Mouse (Mus musculus) ES-Bruce4 (cell line): ENCODE results near the gene Ltb. TPM values are rescaled to one million over a fixed set of nuclear protein-coding genes. Genes with fewer than 3 reads are reported as not detected.

Experiments used
- H3K27ac ChIP-seq: 2 replicates; pipeline ENCODE4 v1.5.1; 2012; ENCODE audit warnings: low read length, inconsistent platforms; ENCODE audit not compliant: insufficient read depth
- H3K27me3 ChIP-seq: 2 replicates; pipeline ENCODE4 v1.6.1; 2012; ENCODE audit warnings: mild to moderate bottlenecking, low read length, inconsistent platforms; ENCODE audit not compliant: control insufficient read depth, poor library complexity, insufficient read depth, severe bottlenecking
- H3K36me3 ChIP-seq: 2 replicates; pipeline ENCODE4 v1.6.1; 2012; ENCODE audit warnings: inconsistent platforms, mild to moderate bottlenecking, low read length, moderate library complexity; ENCODE audit not compliant: control insufficient read depth, poor library complexity, insufficient read depth, severe bottlenecking
- H3K4me1 ChIP-seq: one replicate; pipeline ENCODE4 v1.8.1; 2011; ENCODE audit warnings: low read length; ENCODE audit not compliant: control insufficient read depth, insufficient read depth
- H3K4me3 ChIP-seq: 2 replicates; pipeline ENCODE4 v1.5.1; 2011; ENCODE audit warnings: low read depth, mild to moderate bottlenecking, low read length
- H3K9ac ChIP-seq: 2 replicates; pipeline ENCODE4 v1.6.1; 2012; ENCODE audit warnings: low read depth, mild to moderate bottlenecking, inconsistent platforms; ENCODE audit not compliant: poor library complexity, severe bottlenecking
- H3K9me3 ChIP-seq: replicated peaks from 2 replicates; pipeline ENCODE4 v1.6.1; 2012; ENCODE audit warnings: mild to moderate bottlenecking, low read length, inconsistent platforms; ENCODE audit not compliant: control insufficient read depth, poor library complexity, insufficient read depth, severe bottlenecking
- CTCF ChIP-seq: IDR thresholded peaks from one replicate; pipeline ENCODE4 v1.8.1; 2011; ENCODE audit warnings: low read depth, low read length
- EP300 ChIP-seq: IDR thresholded peaks from 2 replicates; pipeline ENCODE4 v1.6.1; 2011; ENCODE audit warnings: low read depth, low read length; ENCODE audit not compliant: insufficient read depth
- POLR2A ChIP-seq: IDR thresholded peaks from one replicate; pipeline ENCODE4 v1.8.1; 2011; ENCODE audit warnings: low read length; ENCODE audit not compliant: insufficient read depth
- polyA plus RNA-seq: library from polyadenylated mRNA; stranded (reverse); fragments of >200 nt; gene quantifications from 2 replicates; pipeline ENCODE4 v1.2.4, GENCODE M21; 2011; ENCODE audit warnings: low read depth; ENCODE audit not compliant: missing spikeins, insufficient read depth, insufficient read length

The Ltb gene
- polyA plus RNA-seq, 1 experiment: 10.7 TPM

DNA sequence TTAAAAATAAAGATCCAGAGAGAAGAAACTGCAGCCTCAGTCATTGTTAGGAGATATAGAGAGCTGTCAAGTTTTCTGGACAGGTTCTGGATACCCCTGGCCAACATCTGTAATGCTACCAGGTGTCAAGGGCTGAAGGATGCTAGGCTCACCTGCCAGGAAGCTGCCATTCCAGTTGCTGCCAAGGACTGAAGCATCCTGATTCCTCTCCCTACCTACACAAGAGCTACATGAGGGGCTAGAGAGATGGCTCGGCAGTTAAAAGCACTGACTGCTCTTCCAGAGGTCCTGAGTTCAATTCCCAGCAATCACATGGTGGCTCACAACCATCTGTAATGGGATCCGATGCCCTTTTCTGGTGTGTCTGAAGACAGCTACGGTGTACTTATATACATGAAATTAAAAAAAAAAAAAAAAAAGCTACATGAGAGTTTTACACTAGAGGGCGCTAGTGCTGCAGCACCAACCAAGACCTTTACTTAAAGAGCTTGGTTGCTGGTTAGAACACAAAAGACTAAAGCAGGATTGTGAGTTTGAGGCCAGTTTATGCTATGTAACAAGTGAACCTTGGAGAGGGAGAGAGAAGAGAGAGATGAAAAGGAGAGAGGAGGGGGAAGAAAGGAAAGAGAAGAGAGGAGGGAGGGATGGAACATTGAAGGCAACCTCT lies 25.6 kb upstream of the Ltb start:
- Histone ChIP-seq H3K9me3 (no peaks in the 10 kb centered on the region), H3K4me3 (no peak overlapping the region), H3K36me3 (no peaks in the 10 kb centered on the region), H3K9ac (no peak overlapping the region), H3K27me3 (no peaks in the 10 kb centered on the region), H3K27ac (no peak overlapping the region), H3K4me1 (no peaks in the 10 kb centered on the region)
- no peak for TF ChIP-seq CTCF
- TF ChIP-seq EP300: no peak
- TF ChIP-seq POLR2A: no peak

DNA sequence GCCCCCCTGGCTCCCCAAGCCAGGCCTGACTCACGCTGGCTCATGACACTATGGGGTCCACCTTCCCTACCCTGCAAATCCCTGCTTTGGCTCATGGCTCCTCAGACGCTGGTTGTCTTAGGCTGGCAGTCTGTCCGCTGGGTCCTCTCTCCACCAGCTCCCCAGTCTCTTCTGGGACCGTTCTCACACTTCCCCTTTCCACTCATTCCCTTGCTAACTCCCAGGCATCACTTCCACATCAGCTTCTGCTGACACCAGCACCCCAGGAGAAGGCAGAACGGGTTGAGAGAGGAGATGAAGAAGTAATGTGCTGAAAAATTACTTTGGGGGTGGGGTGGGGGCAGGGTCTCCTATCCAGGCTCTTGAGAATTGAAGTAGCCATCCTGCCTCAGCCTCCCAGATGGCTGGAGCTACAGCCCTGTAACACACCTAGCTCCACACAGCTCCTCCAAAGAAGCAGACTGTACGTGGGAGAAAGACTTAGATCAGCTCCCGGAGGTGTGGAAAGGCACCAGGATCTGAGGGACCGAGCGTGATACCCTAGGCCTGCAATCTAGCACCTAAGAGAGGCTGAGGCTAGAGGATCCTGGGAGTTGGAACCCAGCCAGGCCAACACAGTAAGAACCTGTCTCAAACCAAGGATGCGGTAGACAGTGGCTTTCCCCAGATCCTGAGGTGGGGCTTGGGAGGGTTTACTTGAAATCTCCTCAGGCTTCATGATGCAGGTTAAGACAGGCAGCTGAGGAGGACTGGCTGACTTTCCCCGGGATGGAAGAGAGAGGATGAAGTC lies 21.6 kb upstream of the Ltb start:
- no peak overlapping the region for H3K27ac ChIP-seq
- H3K9me3 ChIP-seq: no peaks in the 10 kb centered on the region
- no peaks in the 10 kb centered on the region for H3K36me3 ChIP-seq
- H3K27me3 ChIP-seq: no peaks in the 10 kb centered on the region
- H3K9ac ChIP-seq: no peak overlapping the region
- no peaks in the 10 kb centered on the region for H3K4me1 ChIP-seq
- TF ChIP-seq POLR2A (no peak), CTCF (no peak), EP300 (no peak)
- H3K4me3 ChIP-seq: no peak overlapping the region

DNA sequence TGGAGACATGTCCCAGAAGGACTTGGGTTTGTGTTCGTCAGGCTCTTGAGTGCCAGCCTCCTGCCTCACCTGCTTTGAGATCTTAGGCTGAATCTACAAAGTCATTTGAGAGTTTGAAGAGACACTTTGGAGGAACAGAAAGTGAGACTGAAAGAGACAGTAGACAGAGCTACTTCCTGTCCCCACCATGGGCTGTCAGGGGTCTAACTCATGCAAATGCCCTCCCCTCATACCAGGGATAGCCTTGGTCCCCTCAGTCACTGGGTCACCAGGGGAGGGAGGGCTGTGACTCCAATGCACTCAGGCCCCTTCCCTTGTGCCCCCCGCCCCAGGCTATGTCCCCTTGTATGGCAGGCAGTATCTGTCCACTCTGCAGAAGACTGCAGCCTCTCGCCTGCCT lies 20.9 kb upstream of the Ltb start:
- Histone ChIP-seq H3K4me3 (no peak overlapping the region), H3K27ac (no peak overlapping the region), H3K9ac (no peak overlapping the region), H3K27me3 (no peaks in the 10 kb centered on the region), H3K36me3 (no peaks in the 10 kb centered on the region), H3K4me1 (no peaks in the 10 kb centered on the region), H3K9me3 (no peaks in the 10 kb centered on the region)
- TF ChIP-seq POLR2A: no peak
- TF ChIP-seq CTCF: no peak
- no peak for TF ChIP-seq EP300

DNA sequence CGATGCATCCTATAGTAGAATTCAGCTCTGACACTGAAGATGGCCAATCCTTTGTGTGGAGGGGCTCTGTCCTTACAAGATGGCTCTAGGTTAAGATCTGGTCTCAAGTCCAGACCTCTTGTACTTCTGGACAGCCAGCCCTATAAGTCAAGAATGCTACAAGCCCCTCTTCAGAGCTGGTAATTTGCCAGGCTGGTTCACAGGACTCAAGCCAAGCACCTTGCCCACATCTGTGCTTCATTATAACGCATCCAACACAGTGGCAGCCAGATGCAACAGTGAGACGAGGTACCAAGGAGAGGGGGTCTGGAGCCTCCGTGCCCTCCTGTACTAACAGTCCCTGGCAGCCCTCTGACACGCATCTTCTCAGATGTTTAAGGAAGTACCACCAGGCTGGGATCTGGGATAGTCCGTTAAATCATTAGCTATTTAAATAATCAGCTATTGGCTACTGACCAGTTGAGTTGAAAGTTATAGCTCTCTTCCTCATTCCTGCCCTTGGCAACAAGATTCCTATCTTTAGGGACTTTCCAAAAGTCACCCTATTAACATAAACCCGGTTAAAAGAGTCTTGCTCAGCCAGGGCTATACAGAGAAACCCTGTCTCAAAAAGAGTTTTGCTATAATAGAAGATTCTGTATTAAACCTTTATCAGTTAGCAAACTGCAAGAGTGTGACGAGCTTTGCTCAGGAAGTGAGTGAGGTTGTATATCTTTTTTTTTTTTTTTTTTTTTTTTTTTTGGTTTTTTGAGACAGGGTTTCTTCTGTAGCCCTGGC lies 19.9 kb upstream of the Ltb start:
- TF ChIP-seq CTCF (no peak), EP300 (no peak), POLR2A (no peak)
- no peaks in the 10 kb centered on the region for H3K27me3 ChIP-seq
- no peak overlapping the region for H3K9ac ChIP-seq
- H3K9me3 ChIP-seq: no peaks in the 10 kb centered on the region
- H3K4me1 ChIP-seq: no peaks in the 10 kb centered on the region
- no peak overlapping the region for H3K27ac ChIP-seq
- no peaks in the 10 kb centered on the region for H3K36me3 ChIP-seq
- no peak overlapping the region for H3K4me3 ChIP-seq

DNA sequence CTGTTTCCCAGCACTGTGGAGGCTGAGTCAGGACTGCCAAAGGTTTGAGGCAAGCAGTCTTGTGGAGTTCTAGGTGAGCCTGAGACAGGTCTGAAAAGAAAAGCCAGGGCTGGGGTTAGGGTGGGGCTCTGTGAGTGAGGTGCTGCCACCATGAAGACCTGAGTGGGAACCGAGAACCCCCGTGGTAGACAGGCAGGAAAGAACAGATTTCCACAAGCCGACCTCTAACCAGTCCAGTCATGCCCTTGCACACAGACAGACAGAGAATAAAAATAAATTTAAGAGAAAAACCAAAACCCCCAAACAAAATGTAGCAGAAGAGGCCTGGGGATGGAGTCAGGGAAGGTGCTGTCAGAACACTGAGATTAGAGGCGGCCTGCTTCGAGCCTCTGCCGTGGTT lies 18.9 kb upstream of the Ltb start:
- H3K4me3 ChIP-seq: no peak overlapping the region
- H3K9me3 ChIP-seq: no peaks in the 10 kb centered on the region
- no peak overlapping the region for H3K9ac ChIP-seq
- no peaks in the 10 kb centered on the region for H3K36me3 ChIP-seq
- no peaks in the 10 kb centered on the region for H3K4me1 ChIP-seq
- no peaks in the 10 kb centered on the region for H3K27me3 ChIP-seq
- no peak overlapping the region for H3K27ac ChIP-seq
- TF ChIP-seq EP300 (no peak), POLR2A (no peak), CTCF (no peak)

DNA sequence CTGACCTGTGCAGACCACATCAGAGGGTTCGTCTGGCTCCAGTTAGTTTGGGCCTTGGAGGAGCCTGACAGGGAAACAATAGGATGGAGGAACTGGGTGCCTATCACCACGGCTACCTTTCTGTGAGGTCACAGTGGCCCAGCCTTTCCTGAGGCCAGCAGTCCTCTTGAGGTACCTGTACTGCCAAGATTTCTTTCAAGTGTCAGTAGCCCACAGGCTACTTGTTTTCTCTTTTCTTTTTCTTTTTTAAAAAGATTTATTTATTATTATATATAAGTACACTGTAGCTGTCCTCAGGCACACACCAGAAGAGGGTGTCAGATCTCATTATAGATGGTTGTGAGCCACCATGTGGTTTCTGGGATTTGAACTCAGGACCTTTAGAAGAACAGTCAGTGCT lies 18.3 kb upstream of the Ltb start, which contains the start of gene Aif1:
TSS of gene Aif1 (minus strand) at position 101 of the 400 bp plus-strand sequence.
- no peak within 1 kb of the TSS for H3K27ac ChIP-seq
- no peak within 1 kb of the TSS for H3K4me3 ChIP-seq
- no peaks in the 10 kb centered on the region for H3K36me3 ChIP-seq
- H3K4me1 ChIP-seq: no peaks in the 10 kb centered on the region
- H3K27me3 ChIP-seq: no peaks in the 10 kb centered on the region
- H3K9ac ChIP-seq: no peak within 1 kb of the TSS
- H3K9me3 ChIP-seq: no peaks in the 10 kb centered on the region
- no peak for TF ChIP-seq EP300
- TF ChIP-seq CTCF: no peak
- no peak for TF ChIP-seq POLR2A
